Mouse (Mus musculus): ENCODE measurements around the gene Wee1. TPM values are rescaled to one million over a fixed set of nuclear protein-coding genes. Genes with fewer than 3 reads are reported as not detected.
"Not testable (repeated sequence)": the region's sequence is repeated elsewhere in the genome, so short reads cannot be mapped to it uniquely, and the experiment has no call there.

Gene Wee1
- polyA plus RNA-seq, 1 experiment from 2014 or later = 42.7 TPM

DNA sequence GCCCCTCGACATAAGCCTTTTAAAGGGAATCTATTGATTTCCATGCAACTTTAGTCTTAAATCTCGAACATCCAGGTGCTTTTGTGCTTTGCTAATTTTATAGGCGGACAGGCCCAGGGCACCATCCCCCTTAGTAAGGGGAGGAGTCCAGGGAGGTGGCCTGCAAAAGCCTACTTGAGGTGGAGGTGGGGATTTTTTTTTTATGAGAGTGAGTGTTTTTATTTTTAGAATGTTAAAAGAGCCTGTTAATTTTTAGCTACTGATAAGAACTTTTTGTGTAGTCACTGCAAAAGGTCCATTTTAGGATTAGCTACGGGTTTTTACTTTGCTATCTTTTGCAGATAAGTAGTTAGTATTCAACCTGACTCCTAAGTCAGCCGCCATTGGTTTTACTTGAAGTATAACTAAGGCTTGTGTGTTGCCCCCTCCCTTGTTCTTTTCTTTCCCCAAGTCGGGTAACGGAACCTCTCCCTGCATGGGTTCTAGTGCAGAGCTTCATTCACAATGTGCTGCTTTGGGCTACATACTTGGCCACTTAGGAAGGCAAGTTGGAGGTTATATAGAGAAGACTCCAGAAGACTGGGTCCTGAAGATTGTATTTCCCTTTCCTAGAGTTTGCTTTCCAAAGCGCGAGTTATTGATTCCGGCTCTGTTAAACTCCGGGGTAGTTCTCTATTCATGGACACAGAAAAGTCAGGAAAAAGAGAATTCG lies 2.2 kb downstream of the Wee1 start:
- Histone ChIP-seq H3K27ac (replicated peaks; ENCODE audit: low read depth, low read length) (no peak overlapping the region), H3K27me3 (ENCODE audit: control insufficient read depth, insufficient read depth, low read length) (no peaks in the 10 kb centered on the region), H3K4me2 (ENCODE audit: low read depth, low read length) (peak overlapping the region; percentile 57), H3K4me3 (ENCODE audit: low read depth, low read length) (peak overlapping the region; percentile 97), H3K9ac (replicated peaks; ENCODE audit: low read length) (peak overlapping the region; percentile 95; the same call in 1 of the 2 replicates), H3K4me1 (ENCODE audit: control insufficient read depth, insufficient read depth, low read length) (no peaks in the 10 kb centered on the region), H3K9me3 (replicated peaks; ENCODE audit: control insufficient read depth, low read length) (no peaks in the 10 kb centered on the region), H3K36me3 (replicated peaks; ENCODE audit: control insufficient read depth, insufficient read depth, low read depth, low read length) (peaks cover 2% of the 10 kb centered on the region; the same call in 1 of the 2 replicates)
- 57% methylated on average over 12 of the region's 12 CpGs for WGBS
- DNase-seq (ENCODE audit: low spot score) (peak; percentile 30), ATAC-seq (replicated peaks; ENCODE audit: insufficient number of reproducible peaks, low FRiP score, low TSS enrichment, low read depth) (no peak)

DNA sequence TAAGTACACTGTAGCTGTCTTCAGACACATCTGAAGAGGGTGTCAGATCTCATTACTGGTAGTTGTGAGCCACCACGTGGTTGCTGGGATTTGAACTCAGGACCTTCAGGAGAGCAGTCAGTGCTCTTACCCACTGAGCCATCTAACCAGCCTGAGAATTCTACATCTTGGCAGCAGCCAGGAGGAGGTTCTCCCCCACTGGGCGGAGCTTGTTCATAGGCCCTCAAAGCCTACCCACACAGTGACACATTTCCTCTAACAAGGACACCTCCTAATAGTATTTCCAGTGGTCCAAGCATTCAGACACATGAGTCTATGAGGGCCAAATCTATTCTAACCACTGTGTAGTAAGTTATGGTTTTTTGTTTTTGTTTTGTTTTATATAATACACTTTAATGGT lies 6.7 kb downstream of the Wee1 start:
- Histone ChIP-seq H3K9ac (replicated peaks; ENCODE audit: low read length) (no peak overlapping the region), H3K36me3 (replicated peaks; ENCODE audit: control insufficient read depth, insufficient read depth, low read depth, low read length) (peaks cover 5% of the 10 kb centered on the region), H3K4me2 (ENCODE audit: low read depth, low read length) (no peak overlapping the region), H3K4me3 (ENCODE audit: low read depth, low read length) (no peak overlapping the region), H3K27ac (replicated peaks; ENCODE audit: low read depth, low read length) (no peak overlapping the region), H3K9me3 (replicated peaks; ENCODE audit: control insufficient read depth, low read length) (no peaks in the 10 kb centered on the region), H3K4me1 (ENCODE audit: control insufficient read depth, insufficient read depth, low read length) (no peaks in the 10 kb centered on the region), H3K27me3 (ENCODE audit: control insufficient read depth, insufficient read depth, low read length) (no peaks in the 10 kb centered on the region)
- ATAC-seq (replicated peaks; ENCODE audit: insufficient number of reproducible peaks, low FRiP score, low TSS enrichment, low read depth) = no peak
- 85% methylated on average over 2 of the region's 2 CpGs for WGBS
- DNase-seq (ENCODE audit: low spot score) = no peak

DNA sequence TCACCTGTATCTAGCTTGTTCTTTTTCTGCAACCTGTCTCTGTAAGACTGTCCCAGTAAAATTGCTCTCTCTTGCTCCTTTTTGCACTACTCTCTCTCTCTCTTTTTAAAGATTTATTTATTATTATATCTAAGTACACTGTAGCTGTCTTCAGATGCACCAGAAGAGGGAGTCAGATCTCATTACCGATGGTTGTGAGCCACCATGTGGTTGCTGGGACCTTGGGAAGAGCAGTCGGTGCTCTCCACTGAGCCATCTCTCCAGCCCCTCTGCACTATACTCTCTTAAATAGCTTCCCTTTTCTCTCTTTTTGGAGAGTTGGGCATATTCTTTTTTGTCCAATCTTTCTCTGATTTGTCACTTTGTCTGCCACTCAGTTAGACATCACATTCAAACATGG lies 10.4 kb downstream of the Wee1 start:
- H3K4me2 ChIP-seq (ENCODE audit: low read depth, low read length); H3K4me3 ChIP-seq (ENCODE audit: low read depth, low read length); DNase-seq (ENCODE audit: low spot score); H3K27ac ChIP-seq (replicated peaks; ENCODE audit: low read depth, low read length); H3K27me3 ChIP-seq (ENCODE audit: control insufficient read depth, insufficient read depth, low read length); H3K4me1 ChIP-seq (ENCODE audit: control insufficient read depth, insufficient read depth, low read length); H3K9me3 ChIP-seq (replicated peaks; ENCODE audit: control insufficient read depth, low read length); H3K36me3 ChIP-seq (replicated peaks; ENCODE audit: control insufficient read depth, insufficient read depth, low read depth, low read length); ATAC-seq (replicated peaks; ENCODE audit: insufficient number of reproducible peaks, low FRiP score, low TSS enrichment, low read depth); H3K9ac ChIP-seq (replicated peaks; ENCODE audit: low read length): not testable (repeated sequence)
- 78% methylated on average over 2 of the region's 2 CpGs for WGBS

DNA sequence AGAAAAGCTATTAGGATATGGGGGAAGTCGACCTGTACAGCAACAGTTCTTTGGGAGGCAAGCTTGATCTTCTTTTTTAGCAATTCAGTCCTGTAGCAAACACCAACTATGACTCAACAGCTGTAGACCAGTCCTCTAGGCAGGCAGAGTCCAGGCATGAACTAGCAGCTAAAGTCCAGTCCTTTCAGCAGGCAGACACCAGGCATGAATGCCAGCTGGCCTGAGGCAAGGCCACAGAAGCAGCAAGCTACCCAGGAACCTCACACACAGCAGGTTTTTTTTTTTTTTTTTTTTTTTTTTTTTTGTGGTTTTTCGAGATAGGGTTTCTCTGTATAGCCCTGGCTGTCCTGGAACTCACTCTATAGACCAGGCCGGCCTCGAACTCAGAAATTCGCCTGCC lies 12.1 kb downstream of the Wee1 start:
- Histone ChIP-seq H3K9ac (replicated peaks; ENCODE audit: low read length) (no peak overlapping the region), H3K27ac (replicated peaks; ENCODE audit: low read depth, low read length) (no peak overlapping the region), H3K36me3 (replicated peaks; ENCODE audit: control insufficient read depth, insufficient read depth, low read depth, low read length) (peaks cover 14% of the 10 kb centered on the region), H3K4me2 (ENCODE audit: low read depth, low read length) (no peak overlapping the region), H3K4me1 (ENCODE audit: control insufficient read depth, insufficient read depth, low read length) (no peaks in the 10 kb centered on the region), H3K9me3 (replicated peaks; ENCODE audit: control insufficient read depth, low read length) (no peaks in the 10 kb centered on the region), H3K27me3 (ENCODE audit: control insufficient read depth, insufficient read depth, low read length) (no peaks in the 10 kb centered on the region), H3K4me3 (ENCODE audit: low read depth, low read length) (no peak overlapping the region)
- DNase-seq (ENCODE audit: low spot score) = no peak
- ATAC-seq (replicated peaks; ENCODE audit: insufficient number of reproducible peaks, low FRiP score, low TSS enrichment, low read depth) = no peak
- WGBS = 90% methylated on average over 4 of the region's 5 CpGs

DNA sequence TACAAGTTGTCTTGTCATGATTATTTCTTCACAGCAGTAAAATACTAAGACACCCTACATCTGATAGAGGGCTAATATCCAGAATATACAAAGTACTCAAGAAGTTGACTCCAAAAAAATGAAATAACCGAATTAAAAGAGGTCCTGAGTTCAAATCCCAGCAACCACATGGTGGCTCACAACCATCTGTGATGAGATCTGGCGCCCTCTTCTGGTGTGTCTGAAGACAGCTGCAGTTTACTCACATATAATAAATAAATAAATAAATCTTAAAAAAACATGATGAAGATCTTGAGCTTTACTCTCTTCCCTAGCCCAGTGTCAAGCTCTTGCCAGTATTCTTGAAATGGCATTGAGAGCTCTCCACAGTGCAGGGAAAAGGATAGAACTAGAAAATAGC lies 16.7 kb downstream of the Wee1 start:
- Histone ChIP-seq H3K36me3 (replicated peaks; ENCODE audit: control insufficient read depth, insufficient read depth, low read depth, low read length) (peaks cover 16% of the 10 kb centered on the region), H3K4me2 (ENCODE audit: low read depth, low read length) (no peak overlapping the region), H3K27ac (replicated peaks; ENCODE audit: low read depth, low read length) (no peak overlapping the region), H3K9ac (replicated peaks; ENCODE audit: low read length) (no peak overlapping the region), H3K9me3 (replicated peaks; ENCODE audit: control insufficient read depth, low read length) (no peaks in the 10 kb centered on the region), H3K4me3 (ENCODE audit: low read depth, low read length) (no peak overlapping the region), H3K27me3 (ENCODE audit: control insufficient read depth, insufficient read depth, low read length) (no peaks in the 10 kb centered on the region), H3K4me1 (ENCODE audit: control insufficient read depth, insufficient read depth, low read length) (no peaks in the 10 kb centered on the region)
- ATAC-seq (replicated peaks; ENCODE audit: insufficient number of reproducible peaks, low FRiP score, low TSS enrichment, low read depth) = no peak
- 90% methylated on average over 2 of the region's 2 CpGs for WGBS
- DNase-seq (ENCODE audit: low spot score) = no peak

DNA sequence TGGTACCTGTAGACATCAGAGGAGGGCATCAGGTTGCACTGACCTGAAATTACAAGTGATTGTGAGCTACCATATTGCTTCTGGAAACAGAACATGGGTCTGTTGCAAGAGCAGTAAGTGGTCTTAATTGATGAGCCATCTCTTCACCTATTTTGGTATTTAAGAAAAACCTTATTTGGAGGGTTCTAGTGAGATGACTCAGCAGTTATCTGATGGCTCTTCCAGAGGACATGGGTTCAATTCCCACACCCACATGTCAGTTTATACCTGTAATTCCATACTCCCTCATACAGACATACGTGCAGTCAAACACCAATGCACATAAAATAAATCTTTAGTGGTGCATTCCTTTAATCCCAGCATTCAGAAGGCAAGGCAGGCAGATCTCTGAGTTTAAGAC lies 22.0 kb downstream of the Wee1 start:
- no peaks in the 10 kb centered on the region for H3K4me1 ChIP-seq (ENCODE audit: control insufficient read depth, insufficient read depth, low read length)
- WGBS = 86% methylated on average over 1 of the region's 1 CpGs
- no peaks in the 10 kb centered on the region for H3K27me3 ChIP-seq (ENCODE audit: control insufficient read depth, insufficient read depth, low read length)
- no peak overlapping the region for H3K27ac ChIP-seq (replicated peaks; ENCODE audit: low read depth, low read length)
- no peaks in the 10 kb centered on the region for H3K9me3 ChIP-seq (replicated peaks; ENCODE audit: control insufficient read depth, low read length)
- H3K4me3 ChIP-seq (ENCODE audit: low read depth, low read length) = no peak overlapping the region
- no peak for ATAC-seq (replicated peaks; ENCODE audit: insufficient number of reproducible peaks, low FRiP score, low TSS enrichment, low read depth)
- peaks cover 5% of the 10 kb centered on the region for H3K36me3 ChIP-seq (replicated peaks; ENCODE audit: control insufficient read depth, insufficient read depth, low read depth, low read length)
- DNase-seq (ENCODE audit: low spot score) = no peak
- no peak overlapping the region for H3K4me2 ChIP-seq (ENCODE audit: low read depth, low read length)
- no peak overlapping the region for H3K9ac ChIP-seq (replicated peaks; ENCODE audit: low read length)

DNA sequence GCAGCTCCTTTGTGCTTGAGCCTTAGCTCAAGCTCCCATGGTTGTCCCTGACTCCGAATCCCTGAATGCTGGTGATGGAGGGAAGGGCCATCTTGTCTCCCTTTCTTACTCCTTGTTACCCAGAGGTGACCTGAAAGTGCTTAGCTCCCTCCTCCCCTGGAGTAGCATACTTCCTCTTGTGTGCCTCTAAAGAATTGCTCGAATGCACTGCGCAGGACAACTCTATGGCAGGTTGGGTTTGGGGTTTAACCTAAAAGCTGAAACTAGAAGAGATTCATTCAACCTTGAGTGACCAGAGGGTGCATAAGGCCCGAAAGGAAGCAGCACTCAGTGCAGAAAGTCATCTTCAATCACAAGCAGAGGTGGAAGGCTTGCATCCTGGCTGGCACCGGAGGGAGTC lies 31.0 kb downstream of the Wee1 start:
- no peak overlapping the region for H3K4me3 ChIP-seq (ENCODE audit: low read depth, low read length)
- no peaks in the 10 kb centered on the region for H3K36me3 ChIP-seq (replicated peaks; ENCODE audit: control insufficient read depth, insufficient read depth, low read depth, low read length)
- H3K9me3 ChIP-seq (replicated peaks; ENCODE audit: control insufficient read depth, low read length) = no peaks in the 10 kb centered on the region
- no peak for DNase-seq (ENCODE audit: low spot score)
- no peak overlapping the region for H3K9ac ChIP-seq (replicated peaks; ENCODE audit: low read length)
- WGBS = 89% methylated on average over 5 of the region's 5 CpGs
- no peak overlapping the region for H3K27ac ChIP-seq (replicated peaks; ENCODE audit: low read depth, low read length)
- H3K27me3 ChIP-seq (ENCODE audit: control insufficient read depth, insufficient read depth, low read length) = no peaks in the 10 kb centered on the region
- H3K4me2 ChIP-seq (ENCODE audit: low read depth, low read length) = no peak overlapping the region
- no peak for ATAC-seq (replicated peaks; ENCODE audit: insufficient number of reproducible peaks, low FRiP score, low TSS enrichment, low read depth)
- no peaks in the 10 kb centered on the region for H3K4me1 ChIP-seq (ENCODE audit: control insufficient read depth, insufficient read depth, low read length)

DNA sequence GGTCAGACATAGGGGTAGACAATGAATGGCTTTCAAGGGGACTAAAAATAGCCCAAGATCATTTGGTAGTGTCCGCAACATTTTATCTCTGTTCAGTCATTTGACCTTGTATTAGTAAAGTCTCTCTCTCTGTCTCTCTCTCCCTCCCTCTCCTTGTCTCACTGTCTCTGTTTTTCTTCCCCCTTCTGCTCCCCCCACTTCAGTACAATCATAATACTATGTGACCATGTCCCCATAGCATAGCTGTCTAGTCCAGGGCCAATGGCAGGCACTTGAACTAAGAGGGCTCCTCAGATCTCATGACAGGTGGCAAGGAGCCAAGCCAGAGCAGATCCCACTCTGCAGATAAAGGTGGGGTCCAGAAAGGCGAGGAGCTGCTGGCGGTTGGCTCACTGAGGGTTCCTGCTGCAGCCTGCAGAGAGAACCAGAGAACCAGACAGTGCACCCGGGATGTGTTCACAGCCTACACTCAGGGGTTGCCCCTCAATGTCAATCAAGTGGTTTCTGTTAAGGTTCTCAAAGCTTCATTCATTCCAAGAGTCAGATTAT lies 34.9 kb downstream of the Wee1 start:
- Histone ChIP-seq H3K4me1 (ENCODE audit: control insufficient read depth, insufficient read depth, low read length) (no peaks in the 10 kb centered on the region), H3K9ac (replicated peaks; ENCODE audit: low read length) (no peak overlapping the region), H3K4me2 (ENCODE audit: low read depth, low read length) (no peak overlapping the region), H3K4me3 (ENCODE audit: low read depth, low read length) (no peak overlapping the region), H3K36me3 (replicated peaks; ENCODE audit: control insufficient read depth, insufficient read depth, low read depth, low read length) (no peaks in the 10 kb centered on the region), H3K27me3 (ENCODE audit: control insufficient read depth, insufficient read depth, low read length) (no peaks in the 10 kb centered on the region), H3K27ac (replicated peaks; ENCODE audit: low read depth, low read length) (no peak overlapping the region), H3K9me3 (replicated peaks; ENCODE audit: control insufficient read depth, low read length) (no peaks in the 10 kb centered on the region)
- no peak for DNase-seq (ENCODE audit: low spot score)
- ATAC-seq (replicated peaks; ENCODE audit: insufficient number of reproducible peaks, low FRiP score, low TSS enrichment, low read depth) = no peak
- WGBS = 80% methylated on average over 4 of the region's 4 CpGs

All from embryonic facial prominence, embryonic 11.5 days (tissue).